Mouse (Mus musculus): ENCODE measurements around the gene Ptbp3.

Gene Ptbp3

DNA sequence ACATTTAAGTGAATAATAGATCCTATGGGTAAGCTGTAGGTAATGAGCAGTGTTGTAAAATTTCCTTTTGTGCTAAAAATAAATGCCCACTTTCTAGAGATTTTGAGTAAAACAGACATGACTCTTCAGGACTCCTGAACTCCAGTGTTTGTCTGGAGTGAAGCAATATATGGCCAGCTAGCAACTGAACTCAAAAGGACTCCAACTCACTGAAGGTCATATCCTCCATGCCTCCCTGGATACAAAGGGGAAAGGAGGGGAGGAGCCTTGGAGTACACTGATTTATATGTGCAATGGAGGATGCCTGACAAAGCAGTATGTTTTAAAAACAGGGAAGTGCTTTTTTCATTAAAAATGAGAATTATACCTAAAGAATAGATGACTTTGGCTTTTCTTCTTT is 77.9 kb downstream of the Ptbp3 start:
- DNase-seq: no peak

DNA sequence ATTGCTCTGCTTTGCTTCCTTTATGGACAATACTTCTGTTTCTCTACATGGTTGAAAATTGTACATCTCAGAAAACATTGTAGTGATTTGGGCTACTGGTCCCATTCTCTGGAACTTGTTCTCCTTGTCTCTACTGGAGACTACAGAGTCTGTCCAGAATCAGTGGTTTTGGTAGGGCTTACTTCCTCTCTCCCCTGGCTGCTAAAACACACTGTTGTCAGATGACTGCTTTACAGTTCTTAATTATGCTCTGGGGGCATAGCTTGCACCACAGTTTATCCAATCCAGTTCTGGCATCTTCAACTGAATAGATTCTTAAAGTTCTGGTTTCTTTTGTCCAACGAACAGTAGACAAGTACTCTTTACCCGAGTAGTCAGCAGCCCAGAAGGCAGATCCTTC is 83.7 kb downstream of the Ptbp3 start:
- DNase-seq: no peak

DNA sequence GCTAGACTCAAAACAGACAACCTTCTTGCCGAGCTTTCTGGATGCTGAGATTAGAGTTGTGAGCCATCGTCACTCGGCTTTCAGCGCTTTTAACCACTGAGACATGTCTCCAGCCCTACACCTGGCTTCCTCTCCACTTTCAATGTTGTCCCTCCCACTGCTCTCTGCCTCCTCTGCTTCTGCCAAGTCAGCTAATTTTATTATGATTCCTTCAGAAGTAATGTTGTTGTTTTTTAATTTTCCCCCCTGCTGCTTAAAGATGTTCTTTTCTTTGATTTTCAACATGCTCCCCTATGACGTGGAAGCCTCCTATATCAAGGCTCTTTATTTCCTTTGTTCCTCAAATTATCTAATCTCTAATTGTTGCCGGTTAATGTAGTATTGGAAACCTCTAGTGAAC is 84.5 kb downstream of the Ptbp3 start:
- DNase-seq: no peak

DNA sequence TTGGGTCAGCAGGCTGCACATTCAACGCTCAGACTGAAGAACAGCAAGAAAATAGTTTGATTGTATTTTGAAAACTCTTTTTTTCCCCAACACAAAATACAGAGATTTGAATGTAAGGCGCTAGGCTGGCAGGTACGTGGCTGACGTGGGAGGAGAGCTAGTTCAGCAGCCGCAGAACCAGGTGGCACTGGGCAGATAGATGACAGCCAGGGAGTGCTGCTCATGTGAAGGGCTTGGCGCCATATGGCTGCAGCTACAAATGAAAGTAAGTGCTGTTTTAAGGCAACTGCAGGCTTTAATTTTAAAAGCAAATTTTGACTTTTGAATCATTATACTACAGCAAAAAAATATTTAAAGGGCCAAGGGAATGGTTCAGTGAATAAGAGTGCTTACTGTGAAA is 86.7 kb downstream of the Ptbp3 start:
- no peak for DNase-seq

DNA sequence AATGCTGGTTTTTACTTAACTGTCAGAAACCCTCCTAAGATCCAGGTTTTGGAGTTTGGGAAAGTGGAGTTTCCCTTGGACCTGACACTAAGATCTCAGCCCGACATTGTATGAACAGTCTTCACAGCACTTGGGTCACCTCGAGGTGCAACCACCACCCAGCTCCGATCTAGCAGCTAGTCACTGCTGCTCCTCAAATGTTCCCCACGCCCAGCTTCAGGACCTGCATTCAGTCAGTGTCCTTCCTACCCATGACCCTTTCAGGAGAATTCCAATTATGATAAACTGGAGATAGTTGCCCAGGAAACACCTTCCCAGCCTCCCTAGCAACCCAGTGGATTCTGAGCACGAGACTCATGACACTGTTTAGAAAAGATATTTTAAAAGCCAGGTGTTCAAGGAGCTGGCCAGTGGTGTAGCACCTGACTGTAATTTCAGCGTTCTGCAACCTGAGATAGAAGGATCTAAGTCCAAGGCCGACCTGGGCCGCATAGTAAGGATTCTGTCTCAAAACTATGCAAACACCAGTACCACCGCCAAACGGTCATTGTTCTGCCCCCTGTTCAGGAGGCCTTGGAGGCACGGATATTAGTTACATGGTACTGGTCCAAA is 87.9 kb downstream of the Ptbp3 start:
- DNase-seq: no peak

DNA sequence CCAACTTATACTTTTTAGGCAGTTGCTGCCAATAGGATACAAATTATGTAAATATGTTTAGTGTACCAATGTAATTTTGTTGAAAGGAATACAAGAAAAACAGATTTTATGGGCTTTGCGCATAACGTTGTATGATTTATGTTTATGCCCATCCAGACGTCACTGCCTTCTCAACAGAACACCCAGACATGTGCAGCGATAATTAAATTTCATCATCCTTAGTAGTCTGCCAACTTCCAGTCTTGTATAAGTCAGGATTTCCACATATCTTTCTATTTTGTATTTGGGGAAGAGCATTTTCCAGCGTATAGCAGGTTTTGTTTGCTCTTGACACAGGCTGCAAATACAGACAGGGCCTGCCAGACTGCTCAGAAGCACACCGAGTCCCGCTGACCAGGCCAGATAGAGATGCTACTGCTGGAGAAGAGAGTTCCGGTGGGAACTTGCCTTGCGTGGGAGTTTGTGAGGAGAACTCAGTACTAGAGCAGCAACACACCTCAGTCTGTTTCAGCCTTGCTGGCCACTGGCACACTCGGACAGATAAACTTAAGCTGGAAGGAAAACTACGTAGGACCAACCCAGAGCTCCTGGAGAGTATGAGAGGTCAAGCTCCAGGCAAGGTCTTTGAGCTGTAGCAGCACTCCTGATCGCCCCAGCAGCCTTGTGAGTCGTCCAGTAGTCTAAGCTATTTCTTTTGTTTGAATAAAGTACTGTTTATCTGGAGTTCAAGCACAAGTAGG is 89.8 kb downstream of the Ptbp3 start:
- DNase-seq: no peak

DNA sequence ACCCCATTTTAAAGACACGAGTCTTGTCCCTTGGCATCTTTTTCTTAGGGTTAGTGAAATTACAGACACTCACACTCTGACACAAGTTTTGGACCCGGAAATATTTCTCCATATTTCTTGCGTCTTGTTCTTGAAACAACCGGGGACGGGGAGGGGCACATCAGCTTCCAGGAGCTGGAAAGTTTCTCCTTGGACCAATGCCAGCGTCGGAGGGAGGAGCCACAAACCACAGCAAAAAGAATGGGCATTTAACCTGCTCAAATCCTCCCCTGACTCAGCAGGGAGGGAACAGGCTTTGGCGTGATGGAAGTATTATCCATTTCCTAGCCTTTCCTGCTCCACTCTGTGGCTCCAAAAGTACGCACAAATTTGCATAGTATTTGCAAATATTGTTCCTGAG is 91.2 kb downstream of the Ptbp3 start:
- DNase-seq: peak; percentile 81

DNA sequence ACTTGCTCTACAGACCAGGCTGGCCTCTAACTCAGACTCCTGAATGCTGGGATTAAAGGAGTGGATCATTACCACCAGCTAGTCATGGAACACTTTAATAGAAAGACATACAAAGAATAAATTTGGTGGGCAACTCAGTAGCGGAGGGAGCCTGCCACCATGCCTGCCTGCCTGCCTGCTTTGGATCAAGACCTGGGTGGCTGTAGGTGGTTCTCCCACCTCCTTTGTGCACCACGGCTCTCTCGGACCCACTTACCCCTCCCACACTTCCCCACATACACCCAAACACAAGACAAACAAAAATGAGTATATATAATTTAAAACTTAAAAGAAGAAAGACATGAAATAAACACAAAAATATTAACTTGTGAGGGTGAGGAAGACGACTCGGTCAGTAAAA is 92.1 kb downstream of the Ptbp3 start:
- no peak for DNase-seq

DNA sequence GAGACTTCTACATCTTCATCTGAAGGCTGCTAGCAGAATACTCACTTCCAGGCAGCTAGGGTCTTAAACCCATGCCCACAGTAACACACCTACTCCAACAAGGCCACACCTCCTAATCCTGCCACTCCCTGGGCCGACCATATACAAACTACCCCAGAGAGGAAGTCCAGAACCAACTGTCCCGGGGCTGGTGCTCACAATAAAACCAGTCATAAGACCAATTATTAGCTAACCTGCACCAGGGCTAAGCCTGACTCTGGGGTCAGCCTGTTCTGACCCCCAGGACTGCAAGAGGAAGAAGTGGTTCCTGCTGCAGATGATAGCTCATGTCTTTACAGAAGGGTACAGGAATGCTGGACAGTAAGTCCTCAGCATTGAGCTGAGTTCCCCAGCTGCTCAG is 93.7 kb downstream of the Ptbp3 start:
- DNase-seq: no peak

DNA sequence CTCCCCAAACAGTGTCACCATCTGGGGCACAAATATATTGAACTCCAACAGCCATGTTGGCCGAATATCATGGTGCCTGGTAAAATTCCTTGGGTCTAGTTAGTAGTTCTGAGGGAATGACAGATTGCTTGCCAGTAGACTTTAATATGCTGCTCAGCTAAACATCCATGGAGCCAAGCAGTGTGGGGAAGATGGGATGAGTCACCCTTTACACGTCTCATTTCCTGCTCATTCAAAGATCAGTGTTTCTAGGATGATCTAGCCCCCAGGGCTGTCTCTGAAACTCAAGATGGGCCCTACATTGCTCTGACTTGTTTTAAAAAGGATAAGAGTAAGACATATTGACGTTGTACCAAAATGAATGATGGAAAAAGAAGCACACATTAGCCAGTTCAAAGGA is 95.1 kb downstream of the Ptbp3 start:
- DNase-seq: no peak

DNA sequence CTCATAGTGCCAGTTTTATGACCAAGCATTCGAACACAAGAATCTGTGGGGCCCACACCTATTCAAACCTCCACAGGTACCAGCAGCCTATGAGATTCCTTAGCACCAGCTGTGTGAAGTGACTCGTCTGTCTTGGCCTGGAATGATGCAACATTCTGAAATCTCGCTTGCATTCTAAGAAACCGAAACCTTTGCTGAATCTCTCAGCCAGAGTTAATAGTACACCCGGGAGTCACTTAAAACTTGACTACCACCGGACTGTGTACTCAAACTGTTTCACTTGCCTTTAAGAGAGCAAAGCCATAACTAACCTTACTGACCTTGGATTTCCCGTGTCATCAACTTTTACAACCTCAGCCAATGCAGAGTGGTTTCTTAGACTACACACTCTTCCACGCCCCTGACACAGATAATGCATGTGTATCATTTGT is 96.6 kb downstream of the Ptbp3 start:
- DNase-seq: no peak

DNA sequence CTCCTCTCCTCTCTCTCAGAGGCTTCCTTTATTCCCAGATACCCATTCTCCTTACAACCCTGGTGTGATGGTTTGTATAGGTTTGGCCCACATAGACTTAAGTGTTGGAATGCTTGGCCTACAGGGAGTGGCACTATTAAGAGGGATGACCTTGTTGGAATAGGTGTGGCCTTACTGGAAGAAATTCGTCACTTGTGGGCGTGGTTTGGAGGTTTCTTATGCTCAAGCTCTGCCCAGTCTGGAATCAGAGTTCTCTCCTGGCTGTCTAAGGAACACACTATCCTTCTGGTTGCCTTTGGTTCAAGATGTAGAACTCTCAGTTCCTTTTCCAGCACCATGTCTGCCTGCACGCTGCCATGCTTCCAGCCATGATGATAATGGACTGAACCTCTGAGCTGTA is 98.3 kb downstream of the Ptbp3 start:
- DNase-seq: no peak

DNA sequence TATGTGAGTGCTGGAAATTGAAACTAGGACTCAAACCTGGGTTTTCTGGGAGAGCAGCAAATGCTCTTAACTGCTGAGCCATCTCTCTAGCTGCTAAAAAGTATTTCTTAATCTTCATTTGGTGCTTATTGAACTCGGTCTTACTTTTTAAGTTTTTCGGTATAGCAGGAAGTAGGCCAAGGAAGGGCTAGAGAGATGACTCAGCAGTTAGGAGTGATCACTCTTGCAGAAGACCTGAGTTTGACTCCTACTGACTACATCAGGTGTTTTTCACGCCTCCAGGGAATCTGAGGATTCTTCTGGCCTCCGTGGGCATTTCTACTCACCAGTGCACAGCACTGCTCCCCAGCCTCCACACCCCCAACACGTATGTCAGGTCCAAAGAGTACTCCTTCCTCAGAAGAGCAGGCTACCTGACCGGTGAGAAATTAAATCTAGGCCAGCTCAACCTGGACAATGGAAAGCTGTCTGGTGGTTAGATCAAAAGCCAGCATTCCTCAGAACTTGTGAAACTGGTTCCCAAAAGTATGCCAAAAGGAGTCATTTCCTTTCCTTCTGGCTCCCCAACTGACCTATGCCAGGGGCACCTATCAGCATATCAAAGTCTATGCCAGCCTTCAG is 98.8 kb downstream of the Ptbp3 start:
- no peak for DNase-seq

DNA sequence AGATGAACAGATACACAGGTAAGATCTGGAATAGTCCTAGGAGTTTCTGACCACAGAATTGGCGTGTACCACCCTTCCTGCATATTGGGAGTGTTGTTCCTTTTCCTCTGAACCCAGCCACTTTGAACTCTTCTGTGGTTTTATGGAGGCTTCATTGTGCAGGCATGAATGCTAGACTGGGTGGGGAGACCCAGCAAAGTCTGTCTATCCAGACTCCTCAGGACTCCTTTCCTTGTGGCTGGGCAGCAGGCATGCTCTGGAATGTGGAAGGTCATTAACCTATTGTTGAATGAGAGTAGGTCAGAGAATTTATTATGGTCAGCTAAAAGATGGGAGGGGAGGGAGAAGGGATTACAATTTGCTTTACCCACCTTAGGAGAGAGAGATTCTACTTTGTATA is 101.9 kb downstream of the Ptbp3 start:
- no peak for DNase-seq

DNA sequence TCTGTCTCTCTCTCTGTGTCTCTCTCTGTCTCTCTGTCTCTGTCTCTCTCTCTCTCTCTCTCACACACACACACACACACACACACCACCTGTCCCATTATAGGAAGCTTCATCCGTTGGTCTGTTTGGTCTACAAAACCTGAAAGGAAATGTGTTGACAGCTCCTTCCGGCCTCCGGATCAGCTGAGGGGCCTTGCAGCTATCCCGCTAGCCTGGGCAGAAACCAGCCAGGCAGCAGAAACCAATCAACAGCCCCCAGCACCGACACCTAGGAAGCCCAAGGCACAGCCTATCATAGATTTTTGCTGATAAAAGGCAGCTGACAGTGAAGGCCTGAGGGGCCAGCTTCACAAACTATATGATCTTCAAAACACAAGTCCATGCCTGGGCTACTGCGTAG is 103.6 kb downstream of the Ptbp3 start:
- peak; percentile 19 for DNase-seq

DNA sequence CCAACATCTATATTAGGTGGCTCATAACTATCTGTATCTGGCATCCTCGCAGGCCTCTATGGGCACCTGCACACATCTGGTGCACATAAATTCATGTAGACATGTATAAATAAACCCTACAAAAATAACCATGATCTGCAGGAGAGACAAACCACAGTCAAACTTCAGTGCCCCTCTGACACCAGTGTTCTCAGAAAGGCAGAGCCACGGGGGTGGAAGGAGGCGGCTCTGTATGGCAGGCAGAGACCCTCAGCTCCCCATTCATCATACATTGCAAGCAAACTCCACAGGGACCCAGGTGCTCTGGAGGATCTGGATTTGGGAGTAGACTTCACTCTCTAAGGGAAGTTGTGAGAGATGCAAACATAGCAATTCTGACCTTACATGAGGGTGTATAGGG is 104.2 kb downstream of the Ptbp3 start:
- DNase-seq: no peak

DNA sequence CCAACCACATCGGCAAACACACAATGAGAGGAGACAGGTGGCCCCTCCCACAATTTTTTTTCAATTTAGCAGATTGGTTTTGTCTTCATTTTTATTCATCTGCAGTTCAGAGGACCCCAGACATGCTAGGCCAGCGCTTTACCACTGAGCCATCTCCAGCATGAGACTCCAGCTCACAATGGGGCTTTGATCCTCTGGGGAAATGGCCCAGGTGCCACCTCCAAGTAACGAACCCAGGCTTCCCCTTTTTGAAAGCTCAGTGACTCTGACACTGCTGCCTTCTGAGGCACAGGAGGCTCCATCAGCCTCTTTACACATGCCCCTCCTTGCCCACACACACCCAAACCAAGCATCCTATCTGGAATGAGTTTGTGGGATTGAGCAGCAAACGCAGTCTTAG is 105.1 kb downstream of the Ptbp3 start:
- DNase-seq: no peak

DNA sequence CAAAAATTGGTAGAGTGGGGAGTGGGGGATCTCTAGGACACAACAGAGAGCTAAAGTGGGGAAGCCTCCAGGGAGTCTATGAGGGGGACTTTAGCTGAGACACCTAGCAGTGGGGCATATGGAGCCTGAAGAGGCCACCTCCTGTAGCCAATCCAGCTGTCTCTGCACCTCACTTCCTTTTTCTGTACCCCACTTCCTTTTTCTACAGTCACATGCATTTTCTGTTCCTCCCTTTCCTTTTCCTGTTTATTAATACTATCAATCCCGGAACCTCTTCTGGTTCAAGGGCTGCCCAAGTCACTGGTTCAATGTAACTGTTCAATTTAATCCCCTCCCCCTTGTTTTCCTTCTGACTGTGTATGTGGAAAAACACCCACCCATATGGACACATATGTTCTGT is 107.9 kb downstream of the Ptbp3 start:
- DNase-seq: no peak

DNA sequence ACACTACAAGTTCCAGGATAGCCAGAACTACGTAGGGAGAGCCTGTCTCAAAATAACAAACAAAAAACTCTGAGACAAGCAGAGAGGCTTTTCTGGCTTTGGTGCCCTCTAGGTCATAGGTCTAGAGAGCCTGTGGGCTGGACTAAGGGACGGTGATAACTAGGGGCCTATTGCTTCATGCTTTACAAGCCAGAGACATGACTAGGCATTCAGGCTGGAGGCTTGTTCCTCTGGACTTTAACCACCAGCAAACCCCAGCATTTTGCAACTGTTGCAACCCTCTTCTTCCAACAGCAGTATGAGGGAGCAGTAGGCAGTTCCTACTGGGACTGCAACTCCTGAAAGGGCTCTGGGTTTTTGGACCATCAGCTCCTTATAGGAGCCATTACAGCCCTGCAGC is 109.2 kb downstream of the Ptbp3 start:
- peak; percentile 27 for DNase-seq

DNA sequence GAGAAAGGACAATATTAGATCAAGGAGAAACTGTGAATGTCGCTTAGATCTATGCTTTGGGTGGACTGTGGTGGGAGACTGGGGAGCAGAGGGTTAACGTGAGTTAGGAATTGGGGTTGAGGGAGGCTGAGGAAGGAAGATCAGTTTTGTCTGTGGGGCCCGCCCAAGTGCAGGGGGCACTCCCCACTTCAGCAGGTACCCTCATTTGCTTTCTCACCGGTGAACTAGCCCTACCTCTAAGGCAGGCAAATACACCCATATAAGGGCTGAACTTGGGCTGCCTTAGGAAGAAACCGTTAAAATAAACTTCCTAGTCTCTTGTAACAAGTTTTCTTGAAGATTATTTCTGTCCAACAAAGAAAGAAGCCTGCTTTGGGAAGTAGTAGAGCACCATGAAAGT is 110.1 kb downstream of the Ptbp3 start:
- no peak for DNase-seq

DNA sequence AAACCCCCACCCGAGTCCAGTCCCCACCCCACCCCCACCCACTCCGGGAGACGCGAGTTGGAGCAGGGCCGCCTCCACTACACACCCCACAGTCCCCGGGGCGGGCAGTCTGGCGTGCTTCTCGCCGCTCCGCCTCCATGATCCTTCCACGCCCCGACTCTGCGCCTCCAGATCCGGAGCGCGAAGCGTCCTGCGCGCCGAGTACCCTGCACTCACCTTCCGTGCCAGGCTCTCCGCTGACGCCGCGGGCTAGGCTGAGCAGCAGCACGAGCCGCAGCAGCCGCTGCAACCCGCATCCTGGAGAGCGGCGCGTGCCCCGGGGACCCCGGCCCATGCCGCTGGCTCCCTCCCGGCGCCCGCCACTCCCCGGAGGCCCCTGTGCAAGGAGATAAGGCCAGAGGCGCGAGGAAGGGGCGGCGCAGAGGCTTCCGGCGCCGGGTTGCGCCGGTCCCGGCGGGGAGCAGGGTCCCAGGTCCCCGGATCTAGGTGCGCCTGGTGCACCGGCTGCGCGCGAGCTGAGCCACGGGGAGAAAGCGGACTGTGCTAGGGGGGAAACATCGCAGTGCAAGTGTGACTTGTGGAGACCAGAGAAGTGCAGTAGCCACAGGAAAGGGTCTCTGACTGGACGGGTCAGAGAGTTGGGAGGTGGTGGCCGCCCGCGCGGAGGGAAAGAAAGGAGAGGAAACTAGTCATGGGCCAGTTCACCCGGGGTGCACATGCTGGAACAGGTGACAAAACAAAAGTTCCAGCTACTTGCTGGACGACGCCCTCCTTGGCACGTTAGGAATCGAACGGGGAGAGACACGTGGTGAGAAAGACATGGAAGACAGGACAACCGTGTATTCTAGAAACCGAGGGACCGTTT is 110.9 kb downstream of the Ptbp3 start, which contains the start of gene Susd1:
Gene Susd1, minus strand, starts transcription at position 644 of the 865 bp plus-strand sequence.
- peak; percentile 71 for DNase-seq

DNA sequence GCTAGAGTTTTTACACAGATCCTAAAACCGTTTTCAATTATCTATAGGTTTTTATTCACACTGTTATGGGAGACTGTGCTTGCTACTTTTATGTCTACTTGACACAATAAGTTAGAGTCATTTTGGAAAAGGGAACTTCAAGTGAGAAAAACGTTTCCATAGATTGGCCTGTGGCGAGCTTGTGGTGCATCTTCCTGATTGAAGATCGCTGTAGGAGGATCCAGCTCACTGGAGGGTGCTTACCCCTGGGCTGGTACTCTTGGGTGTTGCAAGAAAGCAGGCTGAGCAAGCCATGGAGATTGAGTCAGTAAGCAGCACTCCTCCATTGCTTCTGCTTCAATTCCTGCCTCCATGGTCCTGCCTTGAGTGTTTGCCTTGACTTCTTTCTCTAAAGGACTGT is 113.2 kb downstream of the Ptbp3 start:
- no peak for DNase-seq

DNA sequence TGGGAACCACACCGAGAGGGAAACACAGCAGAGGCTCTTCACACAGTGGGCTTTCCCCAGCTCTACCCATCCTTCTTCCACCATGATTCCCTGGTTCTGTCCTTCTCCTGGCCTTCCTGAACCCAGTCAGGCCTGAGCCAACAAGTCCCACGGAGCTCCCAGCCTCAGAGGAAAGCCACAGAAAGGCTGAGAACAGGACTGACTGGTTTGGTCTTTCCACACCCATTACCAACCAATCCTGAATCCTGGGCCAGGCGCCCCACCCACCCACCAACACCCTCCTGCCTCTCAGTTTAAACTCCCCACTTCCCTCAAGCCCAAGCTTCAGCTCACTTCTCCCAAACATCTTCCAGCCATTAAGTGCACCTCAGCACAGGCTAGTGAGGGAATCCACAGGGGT is 115.1 kb downstream of the Ptbp3 start:
- DNase-seq: peak; percentile 27

DNA sequence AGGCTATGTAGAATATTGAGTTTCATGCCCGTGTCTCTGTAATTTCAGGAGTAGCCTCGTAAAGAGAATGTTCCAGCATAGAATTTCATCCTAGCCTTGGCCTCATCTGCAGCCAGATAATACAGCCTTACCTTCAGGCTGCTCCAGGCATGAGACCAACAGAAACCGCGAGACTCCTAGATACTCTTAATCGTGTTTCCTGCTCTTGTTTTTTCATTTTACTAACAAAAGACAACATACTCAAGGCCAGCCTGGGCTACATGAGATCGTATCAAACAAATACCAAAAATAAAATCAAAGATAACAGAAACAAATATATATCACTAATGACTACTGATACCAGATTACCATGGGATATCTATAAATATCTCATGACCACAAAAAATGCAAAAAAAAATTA is 120.0 kb downstream of the Ptbp3 start:
- DNase-seq: no peak

Measured in lung, postnatal 10 days (tissue).